Mouse (Mus musculus): Measurements from ENCODE around the gene Arhgap27. TPM values are rescaled to one million over a fixed set of nuclear protein-coding genes. Genes with fewer than 3 reads are reported as not detected.

Gene Arhgap27
- polyA plus RNA-seq, 1 experiment from 2014 or later = 8.5 TPM

- H3K9ac ChIP-seq (ENCODE audit: low read length) = no peak overlapping the region
- no peaks in the 10 kb centered on the region for H3K9me3 ChIP-seq (replicated peaks; ENCODE audit: control insufficient read depth, low read length)
- H3K4me1 ChIP-seq (ENCODE audit: control insufficient read depth, insufficient read depth, low read length) = peaks cover 16% of the 10 kb centered on the region
- no peak overlapping the region for H3K4me2 ChIP-seq (ENCODE audit: low read depth, low read length)
- no peaks in the 10 kb centered on the region for H3K27me3 ChIP-seq (ENCODE audit: control insufficient read depth, insufficient read depth, low read length)
- H3K27ac ChIP-seq (ENCODE audit: low read length) = peak overlapping the region; percentile 81
- H3K4me3 ChIP-seq (ENCODE audit: low read length) = no peak overlapping the region
- H3K36me3 ChIP-seq (ENCODE audit: control insufficient read depth, insufficient read depth) = peaks cover 10% of the 10 kb centered on the region
- ATAC-seq (replicated peaks; ENCODE audit: extremely low read depth, insufficient read depth, low FRiP score) = no peak
- 90% methylated on average over 4 of the region's 4 CpGs for WGBS
Observed at GRCm38 (mm10) chr11:103372561-103372960, 9.1 kb upstream of the Arhgap27 start.

- Histone ChIP-seq H3K4me2 (ENCODE audit: low read depth, low read length) (no peak overlapping the region), H3K9me3 (replicated peaks; ENCODE audit: control insufficient read depth, low read length) (no peaks in the 10 kb centered on the region), H3K4me1 (ENCODE audit: control insufficient read depth, insufficient read depth, low read length) (peaks cover 16% of the 10 kb centered on the region), H3K9ac (ENCODE audit: low read length) (no peak overlapping the region), H3K36me3 (ENCODE audit: control insufficient read depth, insufficient read depth) (peaks cover 12% of the 10 kb centered on the region), H3K27ac (ENCODE audit: low read length) (peak overlapping the region; percentile 81), H3K4me3 (ENCODE audit: low read length) (no peak overlapping the region), H3K27me3 (ENCODE audit: control insufficient read depth, insufficient read depth, low read length) (no peaks in the 10 kb centered on the region)
- ATAC-seq (replicated peaks; ENCODE audit: extremely low read depth, insufficient read depth, low FRiP score) = no peak
- WGBS = 46% methylated on average over 3 of the region's 3 CpGs
Observed at GRCm38 (mm10) chr11:103372068-103372467, 8.6 kb upstream of the Arhgap27 start.

GRCm38 (mm10) chr11:103371222-103371539 lies 7.7 kb upstream of the Arhgap27 start:
- ATAC-seq (replicated peaks; ENCODE audit: extremely low read depth, insufficient read depth, low FRiP score) = peak; percentile 29; the same call in 1 of the 2 replicates
- Histone ChIP-seq H3K36me3 (ENCODE audit: control insufficient read depth, insufficient read depth) (peaks cover 7% of the 10 kb centered on the region; the same call in 1 of the 2 replicates), H3K27me3 (ENCODE audit: control insufficient read depth, insufficient read depth, low read length) (no peaks in the 10 kb centered on the region), H3K4me3 (ENCODE audit: low read length) (no peak overlapping the region), H3K27ac (ENCODE audit: low read length) (peak overlapping the region; percentile 81), H3K4me1 (ENCODE audit: control insufficient read depth, insufficient read depth, low read length) (peaks cover 16% of the 10 kb centered on the region), H3K4me2 (ENCODE audit: low read depth, low read length) (no peak overlapping the region), H3K9ac (ENCODE audit: low read length) (no peak overlapping the region), H3K9me3 (replicated peaks; ENCODE audit: control insufficient read depth, low read length) (no peaks in the 10 kb centered on the region)
- 62% methylated on average over 3 of the region's 3 CpGs for WGBS

- 86% methylated on average over 9 of the region's 9 CpGs for WGBS
- H3K9me3 ChIP-seq (replicated peaks; ENCODE audit: control insufficient read depth, low read length) = no peaks in the 10 kb centered on the region
- H3K27ac ChIP-seq (ENCODE audit: low read length) = 0 out of 2 replicates have a peak overlapping the region, but pooled peaks have one; percentile 28
- no peak overlapping the region for H3K4me2 ChIP-seq (ENCODE audit: low read depth, low read length)
- no peak overlapping the region for H3K9ac ChIP-seq (ENCODE audit: low read length)
- no peak for ATAC-seq (replicated peaks; ENCODE audit: extremely low read depth, insufficient read depth, low FRiP score)
- no peaks in the 10 kb centered on the region for H3K27me3 ChIP-seq (ENCODE audit: control insufficient read depth, insufficient read depth, low read length)
- H3K4me1 ChIP-seq (ENCODE audit: control insufficient read depth, insufficient read depth, low read length) = peaks cover 16% of the 10 kb centered on the region
- no peak overlapping the region for H3K4me3 ChIP-seq (ENCODE audit: low read length)
- H3K36me3 ChIP-seq (ENCODE audit: control insufficient read depth, insufficient read depth) = peaks cover 7% of the 10 kb centered on the region; the same call in 1 of the 2 replicates
Observed at GRCm38 (mm10) chr11:103370397-103371221, 7.1 kb upstream of the Arhgap27 start.

- ATAC-seq (replicated peaks; ENCODE audit: extremely low read depth, insufficient read depth, low FRiP score) = no peak
- H3K27me3 ChIP-seq (ENCODE audit: control insufficient read depth, insufficient read depth, low read length) = peaks cover 16% of the 10 kb centered on the region
- H3K4me2 ChIP-seq (ENCODE audit: low read depth, low read length) = no peak overlapping the region
- H3K36me3 ChIP-seq (ENCODE audit: control insufficient read depth, insufficient read depth) = peaks cover 6% of the 10 kb centered on the region; the same call in 1 of the 2 replicates
- no peak overlapping the region for H3K27ac ChIP-seq (ENCODE audit: low read length)
- no peak overlapping the region for H3K9ac ChIP-seq (ENCODE audit: low read length)
- WGBS = 86% methylated on average over 4 of the region's 4 CpGs
- no peak overlapping the region for H3K4me3 ChIP-seq (ENCODE audit: low read length)
- H3K9me3 ChIP-seq (replicated peaks; ENCODE audit: control insufficient read depth, low read length) = no peaks in the 10 kb centered on the region
- peaks cover 24% of the 10 kb centered on the region for H3K4me1 ChIP-seq (ENCODE audit: control insufficient read depth, insufficient read depth, low read length)
Observed at GRCm38 (mm10) chr11:103365530-103365929, 2.0 kb upstream of the Arhgap27 start.

GRCm38 (mm10) chr11:103365022-103365421 lies 1.5 kb upstream of the Arhgap27 start:
- no peak overlapping the region for H3K4me3 ChIP-seq (ENCODE audit: low read length)
- H3K4me2 ChIP-seq (ENCODE audit: low read depth, low read length) = no peak overlapping the region
- H3K36me3 ChIP-seq (ENCODE audit: control insufficient read depth, insufficient read depth) = 0 out of 2 replicates have a peak, but pooled peaks cover 3% of the 10 kb centered on the region
- peaks cover 16% of the 10 kb centered on the region for H3K27me3 ChIP-seq (ENCODE audit: control insufficient read depth, insufficient read depth, low read length)
- ATAC-seq (replicated peaks; ENCODE audit: extremely low read depth, insufficient read depth, low FRiP score) = no peak
- peaks cover 25% of the 10 kb centered on the region for H3K4me1 ChIP-seq (ENCODE audit: control insufficient read depth, insufficient read depth, low read length)
- H3K27ac ChIP-seq (ENCODE audit: low read length) = no peak overlapping the region
- H3K9ac ChIP-seq (ENCODE audit: low read length) = no peak overlapping the region
- 78% methylated on average over 3 of the region's 3 CpGs for WGBS
- no peaks in the 10 kb centered on the region for H3K9me3 ChIP-seq (replicated peaks; ENCODE audit: control insufficient read depth, low read length)

- 48% methylated on average over 5 of the region's 5 CpGs for WGBS
- Histone ChIP-seq H3K9me3 (replicated peaks; ENCODE audit: control insufficient read depth, low read length) (no peaks in the 10 kb centered on the region), H3K27me3 (ENCODE audit: control insufficient read depth, insufficient read depth, low read length) (peaks cover 16% of the 10 kb centered on the region), H3K4me1 (ENCODE audit: control insufficient read depth, insufficient read depth, low read length) (peaks cover 32% of the 10 kb centered on the region), H3K9ac (ENCODE audit: low read length) (no peak overlapping the region), H3K4me3 (ENCODE audit: low read length) (no peak overlapping the region), H3K36me3 (ENCODE audit: control insufficient read depth, insufficient read depth) (0 out of 2 replicates have a peak, but pooled peaks cover 3% of the 10 kb centered on the region), H3K4me2 (ENCODE audit: low read depth, low read length) (peak overlapping the region; percentile 94; the same call in 1 of the 2 replicates), H3K27ac (ENCODE audit: low read length) (peak overlapping the region; percentile 79)
- no peak for ATAC-seq (replicated peaks; ENCODE audit: extremely low read depth, insufficient read depth, low FRiP score)
Observed at GRCm38 (mm10) chr11:103364335-103364734, 843 bp upstream of the Arhgap27 start.

GRCm38 (mm10) chr11:103362521-103363181 lies 841 bp downstream of the Arhgap27 start:
- peak overlapping the region; percentile 79 for H3K27ac ChIP-seq (ENCODE audit: low read length)
- peaks cover 24% of the 10 kb centered on the region for H3K27me3 ChIP-seq (ENCODE audit: control insufficient read depth, insufficient read depth, low read length)
- H3K4me2 ChIP-seq (ENCODE audit: low read depth, low read length) = peak overlapping the region; percentile 94
- H3K36me3 ChIP-seq (ENCODE audit: control insufficient read depth, insufficient read depth) = 0 out of 2 replicates have a peak, but pooled peaks cover 3% of the 10 kb centered on the region
- H3K9ac ChIP-seq (ENCODE audit: low read length) = peak overlapping the region; percentile 74
- H3K4me3 ChIP-seq (ENCODE audit: low read length) = peak overlapping the region; percentile 56
- no peaks in the 10 kb centered on the region for H3K9me3 ChIP-seq (replicated peaks; ENCODE audit: control insufficient read depth, low read length)
- no peak; the same call in 1 of the 2 replicates for ATAC-seq (replicated peaks; ENCODE audit: extremely low read depth, insufficient read depth, low FRiP score)
- WGBS = 1% methylated on average over 32 of the region's 33 CpGs
- peaks cover 37% of the 10 kb centered on the region for H3K4me1 ChIP-seq (ENCODE audit: control insufficient read depth, insufficient read depth, low read length)

GRCm38 (mm10) chr11:103362054-103362432 lies 1.4 kb downstream of the Arhgap27 start:
- Histone ChIP-seq H3K9me3 (replicated peaks; ENCODE audit: control insufficient read depth, low read length) (no peaks in the 10 kb centered on the region), H3K4me2 (ENCODE audit: low read depth, low read length) (peak overlapping the region; percentile 94), H3K4me3 (ENCODE audit: low read length) (peak overlapping the region; percentile 56), H3K27ac (ENCODE audit: low read length) (peak overlapping the region; percentile 79), H3K9ac (ENCODE audit: low read length) (peak overlapping the region; percentile 74), H3K4me1 (ENCODE audit: control insufficient read depth, insufficient read depth, low read length) (peaks cover 37% of the 10 kb centered on the region), H3K27me3 (ENCODE audit: control insufficient read depth, insufficient read depth, low read length) (peaks cover 25% of the 10 kb centered on the region), H3K36me3 (ENCODE audit: control insufficient read depth, insufficient read depth) (0 out of 2 replicates have a peak, but pooled peaks cover under 1% of the 10 kb centered on the region)
- WGBS = 7% methylated on average over 13 of the region's 13 CpGs
- 0 out of 2 replicates have a peak, but pooled peaks have one; percentile 7 for ATAC-seq (replicated peaks; ENCODE audit: extremely low read depth, insufficient read depth, low FRiP score)
